Mouse (Mus musculus) kidney, postnatal 4 days (tissue): ENCODE results near the gene Akr1b8.
"Not testable (repeated sequence)": the region's sequence is repeated elsewhere in the genome, so short reads cannot be mapped to it uniquely, and the experiment has no call there.

Experiments used
- DNase-seq, 2 experiments: peaks; one replicate each; pipeline ENCODE4 v3.0.0; 2021; ENCODE audit warnings: mixed read lengths in 2 of 2

The Akr1b8 gene

DNA sequence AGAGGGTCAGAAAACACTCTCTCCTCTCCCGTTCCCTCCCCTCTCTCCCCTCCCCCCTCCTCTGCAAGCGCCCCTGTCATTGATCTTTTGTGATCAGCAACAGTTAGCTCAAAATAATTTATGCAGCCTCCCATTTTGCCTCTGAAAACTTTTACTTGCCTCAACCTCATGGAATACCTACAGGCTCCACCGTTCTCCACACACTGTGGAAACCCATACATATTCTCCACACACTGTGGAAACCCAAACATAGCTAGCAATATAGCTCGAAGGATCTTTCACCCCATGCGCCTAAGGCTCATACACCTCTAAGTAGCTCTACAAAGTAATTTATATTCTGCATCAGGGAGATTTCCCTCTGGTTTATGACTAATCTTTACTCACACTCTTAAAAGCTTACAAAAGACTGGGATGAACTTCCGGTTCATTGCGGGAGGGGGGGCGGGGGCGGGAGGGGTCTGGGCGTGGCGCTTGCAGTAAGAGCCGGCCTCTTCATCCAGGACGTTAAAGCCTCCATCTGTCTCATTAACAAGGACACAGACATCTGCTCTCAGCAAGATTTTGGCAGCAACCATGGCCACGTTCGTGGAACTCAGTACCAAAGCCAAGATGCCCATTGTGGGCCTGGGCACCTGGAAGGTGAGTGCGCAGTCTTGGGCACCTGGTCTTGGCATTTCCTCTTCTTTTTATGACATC, at the start of gene Akr1b8:
TSS of gene Akr1b8 (plus strand) at position 462 of the 696 bp plus-strand sequence.
- peak; percentile 16 to 51 for DNase-seq

DNA sequence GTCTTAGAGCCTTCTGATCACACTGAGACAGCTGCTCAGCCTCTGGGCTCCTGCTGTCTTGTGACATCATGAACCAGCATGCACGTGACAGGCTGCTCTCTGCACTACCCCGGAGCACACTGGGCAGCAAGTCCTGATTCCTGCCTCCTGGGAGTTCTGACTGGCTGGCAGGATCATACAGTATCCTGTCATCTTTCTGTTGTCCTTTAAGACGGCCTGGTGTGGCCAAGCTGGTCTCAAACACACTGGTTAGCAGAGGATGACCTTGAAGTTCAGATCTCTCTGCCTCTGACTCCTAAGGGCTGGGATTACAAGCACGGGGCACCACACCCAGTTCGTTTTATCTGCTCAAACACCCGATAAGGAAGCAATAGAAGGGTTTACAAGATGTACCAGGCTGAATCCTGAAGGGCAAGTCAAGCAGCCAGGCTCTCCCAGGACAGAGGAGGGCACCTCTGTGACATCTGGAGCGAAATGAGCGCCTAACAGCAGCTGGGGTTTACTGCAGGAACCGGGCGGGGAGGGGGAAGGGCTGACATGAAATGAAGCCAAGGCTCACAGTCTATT, 49.2 kb upstream of the Akr1b8 start:
- DNase-seq: no peak

GRCm38 (mm10) chr6:34306797-34307196, 47.1 kb upstream of the Akr1b8 start:
- no peak for DNase-seq

DNA sequence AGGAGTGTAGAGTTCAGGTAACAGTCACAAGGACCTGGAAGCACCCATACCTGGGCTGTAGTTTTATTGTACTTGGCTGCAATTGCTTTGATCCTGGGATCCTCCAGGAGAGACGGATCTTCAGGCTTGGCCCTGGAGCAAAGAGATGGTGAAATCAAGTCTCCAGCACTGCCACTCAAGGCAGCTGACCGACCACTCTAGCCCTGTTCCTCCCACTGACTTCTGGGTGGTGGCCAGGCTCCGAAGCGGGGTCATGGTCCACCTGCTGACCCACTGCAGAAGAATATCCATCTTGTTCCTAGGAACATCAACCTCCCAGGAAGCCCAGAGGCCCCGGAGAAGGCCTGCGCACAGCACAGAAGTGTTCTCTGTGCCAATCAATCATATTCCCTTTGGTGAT, 44.4 kb upstream of the Akr1b8 start:
- no peak for DNase-seq

- DNase-seq: no peak
These were observed 43.8 kb upstream of the Akr1b8 start for GRCm38 (mm10) chr6:34310023-34310595.

- DNase-seq: peak; percentile 20 to 40
These were observed 40.5 kb upstream of the Akr1b8 start for GRCm38 (mm10) chr6:34313386-34313785.

GRCm38 (mm10) chr6:34313921-34314320, 40.0 kb upstream of the Akr1b8 start:
- no peak for DNase-seq

GRCm38 (mm10) chr6:34316854-34317771, 36.8 kb upstream of the Akr1b8 start, which contains the start of gene Akr1b3:
TSS of gene Akr1b3 (minus strand) at chr6:34317478.
- DNase-seq: peak; percentile 90 to 95

GRCm38 (mm10) chr6:34318172-34318571, 35.7 kb upstream of the Akr1b8 start:
- peak; percentile 58 to 68 for DNase-seq

GRCm38 (mm10) chr6:34318636-34319035, 35.3 kb upstream of the Akr1b8 start:
- DNase-seq: no peak

DNA sequence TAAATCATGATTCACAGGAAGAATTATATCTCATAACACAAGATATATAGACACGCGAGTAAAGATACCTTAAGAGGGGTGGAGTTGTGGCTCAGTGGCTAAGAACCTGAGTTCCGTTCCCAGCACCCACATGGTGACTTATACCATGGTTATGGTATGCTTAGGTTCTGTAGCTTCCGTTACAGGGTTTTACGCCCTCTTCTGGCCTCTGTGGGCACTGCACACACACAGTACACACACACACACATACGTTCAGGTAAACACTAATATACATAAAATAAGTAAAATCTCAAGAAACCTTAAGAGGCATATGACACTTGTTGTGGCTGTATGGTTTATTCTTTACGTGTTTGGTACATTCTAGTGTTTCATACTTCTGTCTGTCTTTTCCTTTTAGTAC, 31.8 kb upstream of the Akr1b8 start:
- no peak for DNase-seq

- no peak for DNase-seq
These were observed 22.5 kb upstream of the Akr1b8 start for GRCm38 (mm10) chr6:34331379-34331778.

GRCm38 (mm10) chr6:34331804-34332203, 22.1 kb upstream of the Akr1b8 start:
- not testable (repeated sequence) for DNase-seq

DNA sequence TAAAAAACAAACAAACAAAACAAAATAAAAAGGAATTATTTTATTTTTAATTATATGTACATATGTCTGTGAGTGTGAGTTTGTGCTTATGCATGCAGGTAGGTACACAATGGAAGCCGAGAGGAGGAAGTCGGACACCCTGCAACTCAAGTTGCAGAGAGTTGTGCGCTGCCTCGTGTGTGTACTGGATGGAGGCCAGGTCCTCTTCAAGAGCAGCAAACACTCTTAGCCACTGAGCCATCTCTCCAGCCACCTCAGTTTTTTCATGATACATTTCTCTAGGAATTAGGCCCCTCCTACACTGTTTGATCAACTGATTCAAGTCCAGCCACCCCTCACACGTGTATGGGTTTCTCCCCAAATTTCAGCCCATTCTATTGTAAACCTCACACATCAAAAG, 19.2 kb upstream of the Akr1b8 start:
- no peak for DNase-seq

- no peak for DNase-seq
These were observed 16.1 kb upstream of the Akr1b8 start for GRCm38 (mm10) chr6:34337799-34338198.

- DNase-seq: no peak
These were observed 11.9 kb upstream of the Akr1b8 start for GRCm38 (mm10) chr6:34341991-34342390.

GRCm38 (mm10) chr6:34342476-34342875, 11.4 kb upstream of the Akr1b8 start:
- no peak for DNase-seq

GRCm38 (mm10) chr6:34343426-34343825, 10.5 kb upstream of the Akr1b8 start:
- DNase-seq: no peak

DNA sequence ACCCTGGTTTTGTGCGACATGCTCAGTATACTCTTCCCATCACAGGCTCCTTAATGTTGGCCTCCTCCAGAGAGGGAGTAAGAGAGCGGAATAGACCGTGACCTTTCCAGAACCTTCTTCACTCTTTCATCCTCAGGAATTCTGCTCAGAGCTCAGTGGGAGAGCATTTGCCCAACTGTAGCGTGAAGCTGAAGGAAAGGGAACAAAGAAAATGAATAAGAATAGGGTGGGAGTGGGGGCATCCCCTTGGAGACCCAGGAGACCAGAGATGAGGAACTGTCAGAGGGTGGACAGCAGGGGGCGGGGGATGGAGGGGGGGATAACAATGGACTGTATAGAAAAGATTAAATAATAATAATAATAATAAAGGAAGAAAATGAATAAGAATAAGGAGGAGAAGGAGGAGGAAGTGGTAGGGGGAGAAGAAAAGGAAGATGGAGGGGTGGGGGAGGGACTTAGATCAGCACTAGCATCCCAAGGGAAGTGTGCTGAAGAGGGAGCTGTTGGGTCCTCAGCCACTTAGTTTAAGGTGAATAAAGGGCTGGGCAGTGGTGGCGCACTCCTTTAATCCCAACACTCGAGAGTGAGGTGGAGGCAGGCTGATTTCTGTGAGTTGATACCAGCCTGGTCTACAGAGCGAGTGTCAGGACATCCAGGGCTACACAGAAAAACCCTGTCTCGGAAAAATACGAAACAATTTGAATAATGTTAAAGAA, 9.6 kb upstream of the Akr1b8 start:
- no peak for DNase-seq

DNA sequence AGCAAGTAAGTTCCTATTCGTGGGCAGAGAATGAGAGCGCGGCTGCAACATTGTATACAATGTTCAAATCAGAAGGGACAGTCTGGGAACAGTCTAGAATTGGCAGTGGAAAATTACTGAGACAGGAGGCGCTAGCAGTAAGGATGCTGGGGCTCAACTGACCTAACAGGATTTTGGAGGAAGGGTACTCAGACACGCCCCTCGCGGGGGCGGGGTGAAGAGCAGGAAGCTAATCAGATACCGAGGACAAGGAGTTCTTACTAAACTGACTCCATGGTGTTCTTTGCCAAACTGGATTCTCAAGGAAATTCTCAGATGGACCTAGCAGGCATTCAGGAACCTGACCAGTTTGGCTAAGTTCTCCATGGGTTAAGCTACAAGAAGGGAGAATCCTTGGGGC, 9.0 kb upstream of the Akr1b8 start:
- peak; percentile 43 to 64 for DNase-seq

GRCm38 (mm10) chr6:34346096-34346898, 7.6 kb upstream of the Akr1b8 start:
- peak; percentile 82 to 86 for DNase-seq
